Mouse (Mus musculus): ENCODE data around the gene Lxn. TPM values are rescaled to one million over a fixed set of nuclear protein-coding genes. Genes with fewer than 3 reads are reported as not detected.

Lxn gene
- polyA plus RNA-seq (2015; fragmentation: Nextera tagmentation; extraction: Ambion mirVana) = 97.4 and 104 TPM in 2 replicates

DNA sequence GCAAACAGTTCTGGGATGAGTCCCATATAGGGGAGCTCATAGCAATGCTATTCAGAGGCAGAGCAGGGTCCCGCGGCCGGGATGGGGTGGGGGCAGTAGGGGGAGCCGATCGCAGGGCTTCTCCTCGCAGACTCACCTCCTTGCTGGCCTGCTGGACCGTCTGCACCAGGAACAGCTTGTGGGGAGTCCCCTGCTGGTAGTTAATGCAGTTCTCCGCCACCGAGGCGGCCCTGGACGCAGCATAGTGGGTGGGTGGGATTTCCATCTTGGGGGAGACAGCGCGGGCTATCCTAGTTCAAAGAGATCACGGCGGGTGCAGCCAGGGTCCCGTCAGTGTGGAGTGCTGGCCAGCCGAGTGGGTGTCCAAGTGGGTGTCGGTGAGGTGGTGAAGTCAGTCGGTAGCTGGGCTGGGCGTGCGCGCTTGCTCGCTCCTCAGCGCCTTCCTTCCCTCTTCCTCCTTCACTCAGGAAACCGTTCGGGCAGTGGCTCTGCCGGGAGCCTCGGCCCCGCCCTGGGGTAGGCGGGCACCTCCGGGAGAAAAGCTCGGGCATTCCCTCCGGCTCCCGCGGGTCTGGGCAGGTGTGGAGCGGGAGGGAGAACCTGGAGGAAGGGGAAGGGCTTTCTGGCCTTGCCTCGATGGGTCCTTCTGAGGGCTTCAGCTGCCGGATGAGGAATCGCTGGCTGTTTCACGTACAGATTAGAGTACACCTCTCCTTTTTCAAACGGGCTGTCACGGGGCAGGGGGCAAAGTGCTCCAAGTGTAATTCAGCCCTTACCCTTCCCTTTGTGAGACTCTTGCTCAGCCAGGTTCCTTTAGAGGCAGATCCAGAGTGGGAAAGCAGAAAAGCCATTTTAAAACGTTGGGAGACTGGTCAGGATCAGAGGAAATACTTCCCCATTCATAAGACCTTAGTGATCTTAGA lies at the start of gene Lxn:
Gene Lxn, minus strand, starts transcription at position 477 of the 923 bp plus-strand sequence.
- H3K9ac ChIP-seq = peak within 1 kb of the TSS; percentile 58
- peaks cover 7% of the 10 kb centered on the region for H3K36me3 ChIP-seq
- no peaks in the 10 kb centered on the region for H3K27me3 ChIP-seq (replicated peaks)
- no peaks in the 10 kb centered on the region for H3K9me3 ChIP-seq
- H3K27ac ChIP-seq = peak within 1 kb of the TSS; percentile 88
- under 1% methylated on average over 43 of the region's 43 CpGs for WGBS
- H3K4me1 ChIP-seq = peaks cover 5% of the 10 kb centered on the region; the same call in 1 of the 2 replicates
- peak within 1 kb of the TSS; percentile 83 for H3K4me2 ChIP-seq
- peak; percentile 91 for ATAC-seq (ENCODE audit: insufficient read depth, low FRiP score, low read depth)
- H3K4me3 ChIP-seq (replicated peaks) = peak within 1 kb of the TSS; percentile 65

GRCm38 (mm10) chr3:67512807-67513206 lies 49.1 kb upstream of the Lxn start:
- Histone ChIP-seq H3K27ac (no peak overlapping the region), H3K36me3 (no peaks in the 10 kb centered on the region), H3K4me1 (peaks cover 9% of the 10 kb centered on the region; the same call in 1 of the 2 replicates), H3K9ac (no peak overlapping the region), H3K4me2 (no peak overlapping the region), H3K27me3 (replicated peaks) (peaks cover 16% of the 10 kb centered on the region), H3K4me3 (replicated peaks) (no peak overlapping the region), H3K9me3 (no peaks in the 10 kb centered on the region)
- 2% methylated on average over 5 of the region's 5 CpGs for WGBS
- no peak for ATAC-seq (ENCODE audit: insufficient read depth, low FRiP score, low read depth)

DNA sequence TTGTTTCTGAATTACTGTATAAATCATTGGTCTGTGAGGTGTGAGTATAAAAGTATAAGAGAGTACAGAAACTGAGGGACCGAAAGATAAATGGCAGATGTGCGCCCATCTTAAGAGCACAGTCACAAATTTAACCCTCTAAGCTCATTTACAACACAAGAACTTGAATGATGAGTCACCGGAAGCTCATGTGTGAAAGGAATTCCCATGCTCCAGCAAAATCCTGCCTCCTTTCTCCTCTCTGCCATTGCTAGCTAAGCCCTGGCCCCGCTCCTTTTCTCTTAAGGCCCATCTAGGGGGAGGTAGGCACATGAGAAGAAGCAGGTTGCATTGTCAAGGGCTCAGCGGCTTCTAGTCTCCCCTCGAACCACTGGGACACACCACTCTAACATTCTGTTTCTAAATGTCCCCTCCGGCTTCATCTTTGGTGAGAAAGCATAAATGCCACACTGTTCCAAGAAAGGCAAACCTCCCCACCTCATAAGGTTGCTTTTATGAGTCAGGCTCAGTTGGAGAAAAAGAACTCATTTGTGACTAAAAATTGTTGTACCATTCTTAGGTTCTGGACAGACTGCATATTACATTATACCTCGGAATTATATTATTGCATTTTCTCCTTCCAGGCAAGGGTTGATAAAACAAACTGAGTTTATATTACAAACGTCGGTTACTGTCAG lies 44.6 kb upstream of the Lxn start:
- Histone ChIP-seq H3K4me3 (replicated peaks) (no peak overlapping the region), H3K4me1 (no peaks in the 10 kb centered on the region), H3K27ac (no peak overlapping the region), H3K27me3 (replicated peaks) (no peaks in the 10 kb centered on the region), H3K9ac (no peak overlapping the region), H3K9me3 (no peaks in the 10 kb centered on the region), H3K36me3 (no peaks in the 10 kb centered on the region), H3K4me2 (no peak overlapping the region)
- WGBS = 78% methylated on average over 10 of the region's 10 CpGs
- ATAC-seq (ENCODE audit: insufficient read depth, low FRiP score, low read depth) = no peak

- H3K27me3 ChIP-seq (replicated peaks) = no peaks in the 10 kb centered on the region
- no peaks in the 10 kb centered on the region for H3K36me3 ChIP-seq
- no peak overlapping the region for H3K4me2 ChIP-seq
- 73% methylated on average over 2 of the region's 2 CpGs for WGBS
- H3K27ac ChIP-seq = no peak overlapping the region
- no peaks in the 10 kb centered on the region for H3K9me3 ChIP-seq
- H3K4me1 ChIP-seq = no peaks in the 10 kb centered on the region
- no peak overlapping the region for H3K9ac ChIP-seq
- H3K4me3 ChIP-seq (replicated peaks) = no peak overlapping the region
- no peak for ATAC-seq (ENCODE audit: insufficient read depth, low FRiP score, low read depth)
These were observed 41.6 kb upstream of the Lxn start for GRCm38 (mm10) chr3:67505286-67505685.

DNA sequence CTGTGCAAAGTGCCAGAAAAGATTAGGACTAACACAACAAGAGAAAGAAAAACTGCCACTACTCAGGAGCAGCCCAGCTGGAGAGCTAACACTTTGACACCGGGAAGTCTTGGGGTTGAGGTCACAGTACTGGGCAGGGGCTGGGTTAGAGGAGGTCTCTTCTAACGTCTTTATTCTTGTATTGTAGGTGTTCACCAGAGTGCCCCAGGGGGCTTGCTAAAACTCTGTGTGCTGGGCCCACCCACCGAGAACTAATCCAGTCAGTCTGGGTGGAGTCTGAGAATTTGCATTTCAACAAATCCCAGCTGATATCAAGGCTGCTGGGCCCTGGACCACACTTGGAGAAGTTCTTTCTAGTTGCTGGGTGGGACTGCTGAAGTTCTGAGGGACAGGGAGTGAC lies 40.2 kb upstream of the Lxn start:
- no peak for ATAC-seq (ENCODE audit: insufficient read depth, low FRiP score, low read depth)
- Histone ChIP-seq H3K4me3 (replicated peaks) (no peak overlapping the region), H3K27ac (no peak overlapping the region), H3K27me3 (replicated peaks) (no peaks in the 10 kb centered on the region), H3K9me3 (no peaks in the 10 kb centered on the region), H3K9ac (no peak overlapping the region), H3K36me3 (no peaks in the 10 kb centered on the region), H3K4me1 (no peaks in the 10 kb centered on the region), H3K4me2 (no peak overlapping the region)
- 16% methylated on average over 3 of the region's 3 CpGs for WGBS

DNA sequence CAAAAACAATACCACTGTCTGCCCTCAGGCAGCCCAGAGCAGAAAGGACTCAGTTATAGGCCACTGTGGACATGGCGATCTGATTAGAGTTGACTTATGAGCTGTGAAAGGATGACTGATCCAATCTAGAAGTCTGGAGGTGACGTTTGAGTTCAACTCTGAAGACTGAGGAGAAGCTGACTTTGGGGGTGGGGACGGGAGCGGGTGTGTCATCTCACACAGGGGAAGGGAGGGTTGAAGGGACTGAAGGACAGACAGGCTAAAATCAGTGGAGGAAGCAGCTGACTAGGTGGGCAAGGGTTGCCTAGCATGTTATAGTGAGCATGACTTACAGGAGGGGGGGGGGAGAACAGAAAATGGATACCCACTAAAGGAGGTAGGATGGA lies 35.7 kb upstream of the Lxn start:
- no peak for ATAC-seq (ENCODE audit: insufficient read depth, low FRiP score, low read depth)
- Histone ChIP-seq H3K4me3 (replicated peaks) (no peak overlapping the region), H3K27me3 (replicated peaks) (no peaks in the 10 kb centered on the region), H3K4me2 (no peak overlapping the region), H3K4me1 (no peaks in the 10 kb centered on the region), H3K27ac (no peak overlapping the region), H3K9me3 (no peaks in the 10 kb centered on the region), H3K9ac (no peak overlapping the region), H3K36me3 (no peaks in the 10 kb centered on the region)
- WGBS = 90% methylated on average over 4 of the region's 4 CpGs

DNA sequence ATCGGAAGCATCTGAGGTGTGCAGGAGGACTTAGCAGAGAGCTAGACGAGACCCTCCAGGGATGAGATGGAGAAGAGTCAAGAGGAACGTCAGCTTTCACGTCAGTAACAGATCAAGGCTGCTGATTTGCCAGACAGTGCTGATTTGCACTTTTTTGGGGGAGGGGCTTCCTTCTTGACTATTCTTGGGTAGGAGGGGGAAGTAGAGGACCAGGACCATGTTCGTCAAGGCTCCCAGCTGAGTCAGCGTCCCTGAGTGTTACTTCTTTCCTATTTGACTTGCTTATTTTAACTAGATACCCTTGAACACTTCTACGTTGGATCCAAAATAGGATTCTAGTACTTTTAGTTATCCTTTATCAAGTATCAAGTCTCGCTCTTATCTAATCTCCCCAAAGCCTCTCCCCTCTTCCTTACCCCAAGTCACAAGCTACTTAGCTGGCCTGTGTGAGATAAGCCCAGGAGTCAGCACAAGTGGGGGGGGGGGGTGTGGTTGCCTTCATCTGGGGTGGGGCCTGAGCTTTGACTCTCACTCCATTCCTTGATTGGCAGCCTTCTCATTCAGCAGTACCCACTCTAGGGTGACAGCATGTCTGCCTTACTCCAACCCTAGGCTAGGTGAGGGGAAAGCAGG lies 35.2 kb upstream of the Lxn start:
- no peak overlapping the region for H3K27ac ChIP-seq
- 90% methylated on average over 8 of the region's 8 CpGs for WGBS
- H3K9ac ChIP-seq = no peak overlapping the region
- no peak overlapping the region for H3K4me2 ChIP-seq
- no peaks in the 10 kb centered on the region for H3K4me1 ChIP-seq
- H3K4me3 ChIP-seq (replicated peaks) = no peak overlapping the region
- H3K36me3 ChIP-seq = no peaks in the 10 kb centered on the region
- ATAC-seq (ENCODE audit: insufficient read depth, low FRiP score, low read depth) = peak; percentile 50; the same call in 1 of the 2 replicates
- H3K9me3 ChIP-seq = no peaks in the 10 kb centered on the region
- H3K27me3 ChIP-seq (replicated peaks) = no peaks in the 10 kb centered on the region

GRCm38 (mm10) chr3:67497998-67498397 lies 34.3 kb upstream of the Lxn start:
- Histone ChIP-seq H3K27ac (no peak overlapping the region), H3K27me3 (replicated peaks) (no peaks in the 10 kb centered on the region), H3K4me3 (replicated peaks) (no peak overlapping the region), H3K9me3 (no peaks in the 10 kb centered on the region), H3K36me3 (no peaks in the 10 kb centered on the region), H3K9ac (no peak overlapping the region), H3K4me1 (no peaks in the 10 kb centered on the region), H3K4me2 (no peak overlapping the region)
- ATAC-seq (ENCODE audit: insufficient read depth, low FRiP score, low read depth) = no peak
- 66% methylated on average over 2 of the region's 2 CpGs for WGBS

DNA sequence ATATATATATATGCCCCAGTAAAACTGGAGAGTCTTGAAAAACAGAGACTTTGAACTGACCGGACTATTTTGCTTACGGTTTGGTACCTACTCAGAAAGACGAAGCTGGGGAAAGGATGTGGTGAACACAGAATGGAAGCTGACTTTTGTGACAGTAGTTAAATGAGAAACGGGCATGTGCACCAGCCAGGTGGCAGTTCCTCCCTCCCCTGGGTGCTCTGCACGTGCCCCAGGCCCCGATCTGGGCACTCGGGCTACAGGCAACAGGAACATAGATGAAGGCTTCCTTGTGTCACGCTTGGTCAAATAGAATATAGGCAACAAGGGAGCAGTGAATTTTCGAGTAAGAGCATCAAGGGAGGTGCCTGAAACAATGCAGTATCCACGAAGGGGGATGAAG lies 32.6 kb upstream of the Lxn start:
- H3K27me3 ChIP-seq (replicated peaks) = no peaks in the 10 kb centered on the region
- H3K4me3 ChIP-seq (replicated peaks) = no peak overlapping the region
- WGBS = 83% methylated on average over 10 of the region's 10 CpGs
- no peak for ATAC-seq (ENCODE audit: insufficient read depth, low FRiP score, low read depth)
- no peak overlapping the region for H3K27ac ChIP-seq
- no peak overlapping the region for H3K4me2 ChIP-seq
- H3K36me3 ChIP-seq = no peaks in the 10 kb centered on the region
- H3K9ac ChIP-seq = no peak overlapping the region
- no peaks in the 10 kb centered on the region for H3K4me1 ChIP-seq
- no peaks in the 10 kb centered on the region for H3K9me3 ChIP-seq

DNA sequence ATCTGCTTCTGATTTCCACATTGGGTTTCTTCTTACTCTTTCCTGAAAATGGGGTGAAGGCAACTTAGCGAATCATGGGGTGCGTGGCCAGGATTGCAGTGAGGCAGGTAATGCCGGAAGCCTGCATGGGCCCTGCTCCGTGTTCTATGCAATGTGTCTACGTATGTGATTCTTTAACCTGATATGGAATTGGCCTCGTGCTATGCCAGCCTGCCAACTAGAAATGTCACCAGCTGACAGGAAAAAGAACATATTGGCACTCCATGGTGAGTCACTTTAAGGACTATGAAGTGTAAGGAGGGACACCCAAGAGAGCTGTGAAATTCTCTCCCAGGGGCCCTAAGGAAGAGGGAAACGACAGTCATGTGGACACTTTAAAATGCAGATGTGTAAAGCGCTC lies 29.4 kb upstream of the Lxn start:
- no peaks in the 10 kb centered on the region for H3K27me3 ChIP-seq (replicated peaks)
- H3K9ac ChIP-seq = no peak overlapping the region
- H3K4me1 ChIP-seq = no peaks in the 10 kb centered on the region
- no peaks in the 10 kb centered on the region for H3K9me3 ChIP-seq
- 82% methylated on average over 8 of the region's 8 CpGs for WGBS
- no peak overlapping the region for H3K4me2 ChIP-seq
- ATAC-seq (ENCODE audit: insufficient read depth, low FRiP score, low read depth) = no peak
- H3K36me3 ChIP-seq = no peaks in the 10 kb centered on the region
- no peak overlapping the region for H3K4me3 ChIP-seq (replicated peaks)
- H3K27ac ChIP-seq = no peak overlapping the region

- H3K9ac ChIP-seq = no peak overlapping the region
- no peak overlapping the region for H3K27ac ChIP-seq
- no peak overlapping the region for H3K4me3 ChIP-seq (replicated peaks)
- H3K4me2 ChIP-seq = no peak overlapping the region
- no peak for ATAC-seq (ENCODE audit: insufficient read depth, low FRiP score, low read depth)
- H3K27me3 ChIP-seq (replicated peaks) = no peaks in the 10 kb centered on the region
- no peaks in the 10 kb centered on the region for H3K9me3 ChIP-seq
- H3K36me3 ChIP-seq = no peaks in the 10 kb centered on the region
- no peaks in the 10 kb centered on the region for H3K4me1 ChIP-seq
- 79% methylated on average over 8 of the region's 8 CpGs for WGBS
These were observed 28.6 kb upstream of the Lxn start for GRCm38 (mm10) chr3:67492086-67492869.

All from stomach, embryonic 15.5 days (tissue).